Mouse (Mus musculus) monocyte, adult 5-6 weeks (primary cell): ENCODE measurements around the gene Ifi27. TPM values are rescaled to one million over a fixed set of nuclear protein-coding genes. Genes with fewer than 3 reads are reported as not detected.
"Not testable (repeated sequence)": the region's sequence is repeated elsewhere in the genome, so short reads cannot be mapped to it uniquely, and the experiment has no call there.

Experiments used
- ATAC-seq: fragments of 153-309, 156-312 bp; replicated peaks from 2 replicates; pipeline ENCODE4 v1.8.0; 2017; ENCODE audit warnings: mild to moderate bottlenecking; ENCODE audit not compliant: low TSS enrichment, insufficient number of reproducible peaks, severe bottlenecking, poor library complexity, low FRiP score
- total RNA-seq: library from RNA; stranded (forward); fragments of 200-1000, 200-491, 200-594 nt; gene quantifications from 3 replicates; pipeline ENCODE4 v1.2.3, GENCODE M21; 2017

Ifi27 gene
- total RNA-seq, 1 experiment from 2014 or later, result 37.1 TPM

- not testable (repeated sequence) for ATAC-seq
These were observed 10.2 kb downstream of the Ifi27 start for GRCm38 (mm10) chr12:103444261-103444660.

- no peak for ATAC-seq
These were observed 11.0 kb downstream of the Ifi27 start for GRCm38 (mm10) chr12:103445060-103445459.

- ATAC-seq, result no peak
These were observed 19.4 kb downstream of the Ifi27 start for GRCm38 (mm10) chr12:103453361-103453760.

- not testable (repeated sequence) for ATAC-seq
These were observed 22.7 kb downstream of the Ifi27 start for GRCm38 (mm10) chr12:103456727-103457126.

GRCm38 (mm10) chr12:103457140-103457539 is 23.1 kb downstream of the Ifi27 start, which contains the start of gene Ifi27l2b:
Ifi27l2b (minus strand) TSS chr12:103457223.
- ATAC-seq, result no peak

GRCm38 (mm10) chr12:103474481-103474880 is 40.5 kb downstream of the Ifi27 start:
- no peak for ATAC-seq

- ATAC-seq, result no peak
These were observed 42.9 kb downstream of the Ifi27 start for GRCm38 (mm10) chr12:103476779-103477389.

- no peak for ATAC-seq
These were observed 43.5 kb downstream of the Ifi27 start for GRCm38 (mm10) chr12:103477461-103478015.

GRCm38 (mm10) chr12:103481671-103482070 is 47.7 kb downstream of the Ifi27 start:
- no peak for ATAC-seq

- ATAC-seq, result no peak
These were observed 48.8 kb downstream of the Ifi27 start for GRCm38 (mm10) chr12:103482781-103483180.

GRCm38 (mm10) chr12:103484200-103484972 is 50.4 kb downstream of the Ifi27 start:
- not testable (repeated sequence) for ATAC-seq

- ATAC-seq, result no peak
These were observed 52.7 kb downstream of the Ifi27 start for GRCm38 (mm10) chr12:103486726-103487125.

- ATAC-seq, result no peak
These were observed 53.3 kb downstream of the Ifi27 start for GRCm38 (mm10) chr12:103487276-103487675.

- no peak for ATAC-seq
These were observed 53.7 kb downstream of the Ifi27 start for GRCm38 (mm10) chr12:103487750-103488149.

Other genes with a start within 250 kb of the Ifi27 start
- not detected in 3 replicates for gene Prima1, start 192.1 kb upstream of the Ifi27 start, total RNA-seq
- not detected in 3 replicates for gene Fam181a, start 123.2 kb upstream of the Ifi27 start, total RNA-seq
- 0.96 to 4.0 TPM (median 1.2 TPM) in 3 replicates for gene Asb2, start 78.2 kb upstream of the Ifi27 start, total RNA-seq
- gene Otub2, start 45.5 kb upstream of the Ifi27 start, total RNA-seq, result 0.68 to 2.0 TPM (median 1.5 TPM) in 3 replicates
- 1.3 to 3.6 TPM (median 1.4 TPM) in 3 replicates for gene 9330161L09Rik, start 26.4 kb upstream of the Ifi27 start, total RNA-seq
- gene Ddx24, start 8.4 kb upstream of the Ifi27 start, total RNA-seq, result 105 to 146 TPM (median 129 TPM) in 3 replicates
- gene Ifi27l2a, start 9.5 kb downstream of the Ifi27 start, total RNA-seq, result 199 to 360 TPM (median 283 TPM) in 3 replicates
- 3.0 TPM in 1 of 3 replicates, not detected in the others for gene Ifi27l2b, start 23.0 kb downstream of the Ifi27 start, total RNA-seq
- gene Ppp4r4, start 98.1 kb downstream of the Ifi27 start, total RNA-seq, result 0.29 to 0.75 TPM (median 0.39 TPM) in 3 replicates
- gene Serpina10, start 197.2 kb downstream of the Ifi27 start, total RNA-seq, result not detected in 3 replicates
- not detected in 3 replicates for gene Serpina6, start 223.0 kb downstream of the Ifi27 start, total RNA-seq
- gene Serpina16, start 241.9 kb downstream of the Ifi27 start, total RNA-seq, result not detected in 3 replicates